Mouse (Mus musculus): ENCODE measurements at regions not wholly inside any gene's neighbourhood (a gene's known extent, or its start where the extent isn't known, plus 50 kb on each side); places are given as distances from the start of the nearest gene placed in this dataset.

DNA sequence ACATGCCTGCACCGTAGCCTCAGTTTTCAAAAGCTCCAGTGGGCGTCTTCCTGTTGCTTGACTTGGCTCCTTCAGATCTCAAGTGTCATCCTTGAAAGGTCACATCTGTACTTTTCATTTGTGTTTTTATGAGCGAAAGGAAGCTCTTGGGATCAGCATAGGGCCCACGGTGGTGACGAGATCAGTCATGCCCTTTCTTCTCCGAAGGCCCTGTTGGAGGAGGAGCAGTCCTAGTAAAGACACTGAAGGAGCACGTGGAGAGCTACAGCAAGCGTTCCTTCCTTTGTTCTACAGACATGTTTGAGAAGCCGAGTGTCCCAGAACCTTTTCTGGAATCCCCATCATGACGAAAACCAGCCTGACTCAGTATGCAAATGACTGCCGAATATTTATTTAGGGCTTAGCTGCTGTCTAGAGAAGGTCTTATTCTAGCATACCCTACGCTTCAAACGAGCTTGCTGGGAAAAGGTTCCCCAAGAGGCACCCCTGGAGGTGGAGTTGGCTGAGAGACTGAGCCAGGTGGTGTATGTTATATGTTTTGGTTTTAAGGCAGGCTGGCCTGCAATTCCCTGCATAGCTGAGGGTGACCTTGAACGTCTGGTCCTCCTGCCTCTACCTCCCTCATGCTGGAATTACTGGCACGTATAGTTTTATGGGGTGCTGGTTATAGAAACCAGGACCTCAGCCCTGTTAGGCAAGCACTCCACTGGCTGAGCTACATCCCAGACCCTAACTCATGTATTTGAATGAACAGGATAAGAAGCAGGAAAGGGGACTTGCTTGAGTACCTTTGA is 285.1 kb upstream of the Cdh5 start:
- no peak for DNase-seq

DNA sequence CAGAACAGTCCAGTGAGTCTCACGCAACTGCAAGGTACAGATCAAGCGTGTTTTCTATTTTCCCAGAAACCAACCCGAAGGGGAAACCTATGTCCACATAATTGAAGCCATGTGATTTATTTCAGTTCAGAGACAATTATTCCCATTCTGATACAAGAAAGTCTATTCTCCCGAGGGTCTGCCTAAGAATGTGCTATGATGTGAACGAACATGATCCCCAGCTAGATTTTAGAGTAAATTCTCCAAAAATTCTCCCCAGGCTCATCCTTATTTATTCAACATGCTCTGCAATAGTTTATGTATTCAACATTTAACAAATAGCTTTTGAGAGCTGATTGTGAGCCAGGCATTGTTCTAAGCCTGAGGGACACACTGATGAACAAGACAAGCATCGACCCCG is 277.9 kb upstream of the Cdh5 start:
- DNase-seq, result no peak

DNA sequence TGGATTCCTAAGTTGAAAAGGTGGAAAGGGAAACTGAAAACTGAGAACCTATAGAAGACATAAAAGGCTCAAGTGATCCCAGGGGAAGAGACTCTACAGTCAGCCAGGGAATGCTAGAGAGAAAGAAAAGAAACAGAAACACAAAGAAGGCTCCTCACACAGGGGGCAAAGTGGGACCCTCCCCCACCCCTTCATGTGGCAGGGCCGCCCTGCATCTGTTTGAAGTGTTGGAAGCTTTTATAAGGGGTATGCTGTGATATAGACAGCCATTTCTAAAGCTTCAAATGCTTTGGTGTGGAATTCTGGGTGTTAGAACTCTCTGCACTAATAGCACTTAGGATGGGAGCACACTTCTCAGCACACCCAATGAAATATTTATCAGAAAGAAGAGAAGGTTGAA is 276.7 kb upstream of the Cdh5 start:
- DNase-seq, result no peak

- DNase-seq, result no peak
Measured at GRCm38 (mm10) chr8:103825289-103825688, 276.1 kb upstream of the Cdh5 start.

DNA sequence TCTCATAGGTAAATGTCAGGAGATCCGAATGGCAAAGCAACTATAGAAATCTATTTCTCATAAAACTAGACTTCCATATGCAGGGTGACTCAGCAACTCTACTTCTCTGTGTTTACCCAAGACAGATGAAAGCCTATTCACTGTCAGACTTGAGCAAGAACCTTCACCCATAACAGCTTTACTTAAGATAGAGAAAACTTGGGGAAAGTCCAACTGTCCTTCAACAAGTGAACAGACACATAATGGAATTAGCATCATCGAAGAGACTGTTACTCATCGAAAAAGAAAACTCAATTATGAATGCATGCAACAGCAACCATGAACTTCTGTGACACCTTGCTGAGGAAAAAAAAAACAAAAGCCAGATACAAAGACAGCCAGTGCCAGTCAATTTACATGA is 271.0 kb upstream of the Cdh5 start:
- no peak for DNase-seq

DNA sequence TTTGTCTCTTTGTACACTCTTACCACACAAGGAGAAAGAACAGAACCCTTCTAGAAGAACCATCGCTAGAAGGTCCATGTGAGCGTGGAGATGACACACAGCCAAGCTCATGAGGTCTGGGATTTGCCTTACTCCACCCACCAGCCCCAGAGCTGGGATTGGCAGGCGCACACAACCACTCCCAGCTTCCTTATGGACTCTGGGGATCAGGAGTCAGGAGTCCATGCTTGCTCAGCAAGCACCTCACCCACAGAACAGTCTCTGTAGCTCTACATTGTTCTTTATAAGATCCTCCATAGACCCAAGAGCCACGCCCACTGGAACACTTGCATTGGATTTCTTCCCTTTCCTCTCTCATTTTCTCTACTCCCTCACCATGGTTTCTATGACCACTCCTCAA is 261.4 kb upstream of the Cdh5 start:
- no peak for DNase-seq

- DNase-seq, result no peak
Measured at GRCm38 (mm10) chr8:103845964-103846363, 255.5 kb upstream of the Cdh5 start.

DNA sequence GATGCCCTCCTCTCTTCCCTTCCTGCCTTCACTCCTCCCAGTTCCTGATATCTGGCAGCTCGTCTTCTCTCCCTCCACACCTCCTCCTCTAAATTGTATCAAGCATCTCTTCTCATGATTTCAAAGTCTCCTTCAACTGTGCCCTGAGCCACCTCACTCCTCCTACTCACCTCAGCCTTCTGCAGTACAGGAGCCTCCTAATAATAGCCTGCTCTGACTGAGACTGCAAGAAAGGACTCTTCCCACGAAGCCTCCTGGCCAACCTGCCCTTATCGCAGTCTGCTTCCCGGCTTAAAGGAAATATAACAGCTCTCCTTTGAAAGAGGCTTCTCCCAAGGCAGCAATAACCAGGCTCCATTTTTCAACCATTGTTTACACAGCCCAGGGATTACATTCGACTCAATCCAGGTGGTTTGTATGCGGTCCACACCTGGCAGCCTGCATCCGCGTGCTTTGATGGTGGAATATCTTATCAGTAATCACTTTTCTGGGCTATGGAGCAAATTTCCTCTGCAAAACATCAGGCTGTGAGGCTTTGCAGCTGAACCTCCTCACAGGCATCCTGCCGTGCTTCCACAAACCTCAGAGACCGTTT is 254.9 kb upstream of the Cdh5 start:
- DNase-seq, result no peak

GRCm38 (mm10) chr8:103849785-103850184 is 251.6 kb upstream of the Cdh5 start:
- DNase-seq, result no peak

DNA sequence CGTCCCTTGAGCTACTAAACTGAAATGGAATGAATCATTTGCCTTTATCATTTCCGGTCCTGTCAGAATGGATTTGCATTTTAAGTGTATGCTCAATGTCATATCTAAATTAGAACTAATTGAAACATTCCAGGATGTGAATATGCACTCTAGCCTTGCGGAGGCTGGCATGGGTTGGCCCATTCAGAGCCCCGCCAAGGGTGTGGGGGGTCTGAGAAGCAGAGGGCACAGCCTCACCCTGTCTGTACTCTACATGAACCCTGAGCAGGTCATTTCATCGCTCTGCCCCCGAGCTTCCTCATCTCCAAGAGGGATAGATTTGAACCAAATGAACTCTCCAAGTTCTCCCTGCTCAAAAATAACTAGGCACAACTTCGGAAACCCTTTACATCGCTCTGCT is 250.1 kb upstream of the Cdh5 start:
- DNase-seq, result no peak

DNA sequence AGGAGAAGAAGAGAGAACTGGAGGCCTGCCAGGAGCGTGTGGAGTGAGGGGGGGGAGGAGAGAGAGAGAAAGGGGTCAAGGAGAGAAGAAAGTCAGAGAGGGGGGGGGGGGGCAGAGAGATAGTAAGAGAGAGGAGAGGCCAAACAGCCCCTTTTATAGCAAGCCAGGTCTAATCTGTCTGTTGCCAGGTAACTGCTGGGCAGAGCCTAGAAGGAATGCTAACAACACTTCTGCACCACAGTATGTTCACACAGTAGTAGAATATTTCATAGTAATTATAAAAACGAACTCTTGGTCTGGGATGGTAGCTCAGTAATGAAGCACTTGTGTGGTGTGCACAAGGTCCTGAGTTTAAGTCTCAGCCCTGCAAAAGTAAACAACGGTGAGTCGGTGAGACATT is 248.4 kb upstream of the Cdh5 start:
- no peak for DNase-seq

GRCm38 (mm10) chr8:103855291-103855690 is 246.1 kb upstream of the Cdh5 start:
- no peak for DNase-seq

DNA sequence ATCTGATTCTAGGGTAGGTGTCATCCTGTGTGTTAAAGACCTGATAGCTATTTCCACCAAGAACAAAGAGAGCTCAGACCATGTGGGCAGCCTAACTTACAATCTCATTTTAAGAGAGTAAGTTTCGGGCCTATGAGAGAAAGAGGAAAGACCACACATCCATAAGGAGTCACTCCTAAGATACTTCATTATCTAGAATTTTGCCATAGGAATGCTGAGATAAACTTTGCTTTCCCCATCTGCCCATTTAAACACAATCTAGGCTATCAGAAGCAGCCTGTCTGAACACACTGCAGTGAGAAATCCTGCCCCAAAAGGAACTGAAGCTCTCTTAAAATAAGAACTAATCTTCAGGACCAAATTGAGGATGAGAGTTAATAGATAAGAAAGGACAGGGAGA is 242.3 kb upstream of the Cdh5 start:
- DNase-seq, result no peak

- peak; percentile 1 for DNase-seq
Measured at GRCm38 (mm10) chr8:103873598-103874502, 227.6 kb upstream of the Cdh5 start.

GRCm38 (mm10) chr8:103874506-103874905 is 226.9 kb upstream of the Cdh5 start:
- no peak for DNase-seq

- DNase-seq, result no peak
Measured at GRCm38 (mm10) chr8:103879505-103879904, 221.9 kb upstream of the Cdh5 start.

- DNase-seq, result no peak
Measured at GRCm38 (mm10) chr8:103880431-103881145, 220.8 kb upstream of the Cdh5 start.

- DNase-seq, result no peak
Measured at GRCm38 (mm10) chr8:103881146-103881486, 220.3 kb upstream of the Cdh5 start.

DNA sequence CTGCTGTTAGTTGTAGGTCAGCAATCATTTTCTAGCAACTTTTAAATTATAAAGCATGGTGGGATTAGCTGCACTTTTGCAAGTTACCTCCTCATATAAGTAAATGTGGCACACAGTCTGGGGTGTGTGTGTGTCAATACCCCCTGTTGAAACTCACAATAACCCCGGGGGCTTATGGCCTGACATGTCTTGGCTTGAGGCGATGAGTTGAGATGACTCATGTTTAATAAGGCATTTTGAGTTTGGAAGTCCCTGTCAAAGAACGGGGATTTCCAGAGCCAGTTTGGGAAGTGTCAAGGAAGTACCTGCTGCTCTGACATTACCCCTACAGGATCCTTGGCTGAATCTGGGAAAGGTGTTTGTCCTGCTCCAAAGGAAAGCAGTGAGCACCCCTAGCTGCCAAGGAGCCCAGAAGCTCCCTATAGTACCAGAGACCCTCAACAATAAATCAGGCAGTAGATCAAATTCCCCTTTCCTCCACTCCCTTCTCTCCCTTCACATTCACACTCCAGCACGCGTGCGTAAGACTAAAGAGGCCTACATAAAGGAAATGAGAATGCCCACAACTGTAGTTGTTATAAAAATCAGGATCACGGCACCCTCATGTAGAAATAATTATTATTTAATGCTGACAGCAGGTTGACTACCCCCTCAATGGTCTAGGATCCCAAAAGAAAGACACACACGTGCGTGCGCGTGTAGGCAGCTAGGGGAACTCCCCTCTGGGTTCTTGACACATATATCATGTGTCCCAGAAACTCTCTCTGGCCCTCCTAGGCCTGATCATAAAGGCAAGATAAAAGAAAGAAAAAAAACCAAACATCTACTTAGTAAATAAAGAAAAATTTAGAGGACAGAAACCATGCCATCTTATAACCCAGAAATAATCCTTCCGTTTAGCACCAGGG is 216.3 kb upstream of the Cdh5 start:
- no peak for DNase-seq

DNA sequence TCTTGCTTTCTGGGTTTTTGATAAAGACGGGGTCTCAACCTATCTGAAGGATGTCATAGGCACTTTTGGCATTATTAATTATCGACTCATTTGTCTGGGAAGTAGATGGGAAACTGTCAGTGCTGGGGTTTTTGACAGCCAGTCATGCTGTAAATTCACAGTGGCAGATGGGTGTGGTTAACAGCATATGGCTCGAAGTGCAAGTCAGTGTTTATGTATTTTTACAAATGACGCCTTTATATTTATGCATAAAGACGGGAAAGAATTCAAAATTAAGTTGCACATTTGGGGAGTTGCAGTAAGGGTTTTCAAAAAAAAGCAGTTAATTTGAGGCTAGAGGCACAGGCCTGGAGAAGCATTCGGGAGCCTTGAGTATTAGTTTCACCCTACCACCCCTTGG is 206.8 kb upstream of the Cdh5 start:
- no peak for DNase-seq

GRCm38 (mm10) chr8:103895132-103895531 is 206.3 kb upstream of the Cdh5 start:
- no peak for DNase-seq

GRCm38 (mm10) chr8:103897463-103897862 is 204.0 kb upstream of the Cdh5 start:
- no peak for DNase-seq

Measured in cerebellum, adult 9-10 months (tissue).